Mouse (Mus musculus) gastrocnemius, postnatal 25 days (tissue): ENCODE measurements at regions not wholly inside any gene's neighbourhood (a gene's known extent, or its start where the extent isn't known, plus 50 kb on each side); places are given as distances from the start of the nearest gene placed in this dataset.
"Not testable (repeated sequence)": the region's sequence is repeated elsewhere in the genome, so short reads cannot be mapped to it uniquely, and the experiment has no call there.

Experiments
- DNase-seq: peaks from one replicate; pipeline ENCODE4 v3.0.0; 2022

DNA sequence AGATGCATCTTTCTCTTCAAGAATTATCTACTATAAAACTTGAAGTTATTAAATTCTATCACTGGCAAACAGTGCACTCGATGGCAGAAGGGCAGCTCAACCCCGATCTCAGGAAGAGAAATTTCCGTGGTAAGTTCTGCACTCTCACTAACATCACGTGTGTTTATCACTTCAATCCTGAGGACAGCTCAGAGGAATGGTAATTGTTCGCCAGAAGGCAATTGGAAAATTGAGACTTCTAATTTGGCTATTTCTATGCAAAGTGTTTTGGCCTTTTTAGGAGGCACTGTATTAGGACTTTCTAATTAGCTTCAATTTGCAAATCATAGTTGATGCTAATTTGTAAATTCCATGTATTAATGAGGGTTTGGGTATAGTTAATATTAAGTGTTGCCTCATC lies 977.3 kb downstream of the Defb40 start:
- DNase-seq: no peak

DNA sequence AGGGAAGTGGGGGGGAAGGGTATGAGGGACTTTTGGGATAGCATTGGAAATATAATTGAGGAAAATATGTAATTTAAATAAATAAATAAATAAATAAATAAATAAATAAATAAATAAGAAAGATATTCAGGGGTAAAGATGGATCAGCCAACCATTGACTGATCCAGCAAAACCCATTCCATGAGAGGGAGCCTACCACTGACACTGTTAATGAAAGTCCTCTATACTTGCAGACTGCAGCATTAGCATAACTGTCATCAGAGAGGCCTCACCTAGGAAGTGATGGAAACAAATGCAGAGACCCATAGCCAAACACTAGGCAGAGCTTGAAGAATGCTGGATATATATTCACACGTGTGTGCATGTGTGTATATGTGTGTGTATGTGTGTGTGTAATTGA lies 993.3 kb downstream of the Defb40 start:
- DNase-seq: no peak

- no peak for DNase-seq
Observed at GRCm38 (mm10) chr8:17948848-17949247, 1029.2 kb downstream of the Defb40 start.

GRCm38 (mm10) chr8:17948053-17948834 lies 1029.8 kb downstream of the Defb40 start:
- no peak for DNase-seq

- DNase-seq: no peak
Observed at GRCm38 (mm10) chr8:17934696-17935095, 1043.4 kb downstream of the Defb40 start.

- no peak for DNase-seq
Observed at GRCm38 (mm10) chr8:17909316-17909715, 1068.7 kb downstream of the Defb40 start.

DNA sequence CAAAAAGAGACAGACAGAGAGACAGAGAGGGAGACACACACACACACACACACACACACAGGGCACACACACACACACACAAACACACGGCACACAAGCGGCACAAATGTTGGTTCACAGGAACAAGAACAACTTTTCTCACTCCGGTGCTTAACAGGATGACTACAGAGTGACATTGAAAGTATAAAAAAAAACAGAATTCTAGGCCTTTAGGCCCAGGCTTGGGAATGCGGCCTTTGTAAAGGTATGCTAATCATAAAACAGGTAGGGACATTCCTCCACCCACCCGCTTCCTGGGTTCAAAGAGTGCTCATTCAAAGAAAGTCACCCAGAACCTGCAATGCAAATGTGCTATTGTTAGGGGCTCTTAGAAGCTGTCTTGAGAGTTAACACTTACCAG lies 1089.5 kb downstream of the Defb40 start:
- not testable (repeated sequence) for DNase-seq

DNA sequence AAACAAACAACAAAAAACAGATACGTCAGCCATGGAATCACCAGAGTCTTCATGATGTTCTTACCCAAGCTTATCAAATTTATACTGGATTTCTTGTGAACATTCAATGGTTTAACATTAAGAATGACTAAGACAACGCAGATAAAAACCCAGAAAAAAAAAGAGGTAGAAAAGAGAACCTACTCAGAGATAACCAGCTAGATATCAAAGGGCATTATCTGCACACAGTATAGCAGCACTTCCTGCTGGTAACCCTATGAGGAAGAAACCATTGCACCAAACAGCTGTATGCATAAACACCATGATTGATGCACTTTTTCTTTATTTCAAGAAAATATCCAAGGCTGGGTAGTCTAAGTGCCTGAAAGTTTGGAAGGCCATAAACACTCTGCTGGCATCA lies 1114.7 kb downstream of the Defb40 start:
- no peak for DNase-seq
